Mouse (Mus musculus) gonadal fat pad, adult 2 months (tissue): ENCODE data around the gene Swi5. TPM values are rescaled to one million over a fixed set of nuclear protein-coding genes. Genes with fewer than 3 reads are reported as not detected.

Experiments
- DNase-seq: peaks from one replicate; pipeline ENCODE4 v3.0.0-alpha.2; 2012; ENCODE audit warnings: low read depth
- polyA plus RNA-seq: library from polyadenylated mRNA; depleted of rRNA; stranded (reverse); fragments of >200 nt; gene quantifications from 2 replicates; pipeline ENCODE4 v1.2.3, GENCODE M21; 2012

Gene Swi5
- polyA plus RNA-seq, 1 experiment, result 293 TPM

- DNase-seq, result no peak
Measured at GRCm38 (mm10) chr2:32260635-32261034, 27.2 kb downstream of the Swi5 start.

GRCm38 (mm10) chr2:32259657-32260417, 28.0 kb downstream of the Swi5 start, which contains the start of gene Uck1:
TSS of gene Uck1 (minus strand) at chr2:32260159.
- DNase-seq, result no peak

GRCm38 (mm10) chr2:32258887-32259533, 28.9 kb downstream of the Swi5 start:
- DNase-seq, result no peak

- DNase-seq, result no peak
Measured at GRCm38 (mm10) chr2:32256273-32256672, 31.6 kb downstream of the Swi5 start.

GRCm38 (mm10) chr2:32254563-32254962, 33.3 kb downstream of the Swi5 start:
- DNase-seq, result no peak

GRCm38 (mm10) chr2:32253352-32253751, 34.5 kb downstream of the Swi5 start:
- no peak for DNase-seq

- no peak for DNase-seq
Measured at GRCm38 (mm10) chr2:32252658-32253057, 35.2 kb downstream of the Swi5 start.

- DNase-seq, result no peak
Measured at GRCm38 (mm10) chr2:32251791-32252527, 35.9 kb downstream of the Swi5 start.

- DNase-seq, result no peak
Measured at GRCm38 (mm10) chr2:32248377-32249361, 39.2 kb downstream of the Swi5 start.

- no peak for DNase-seq
Measured at GRCm38 (mm10) chr2:32246741-32247140, 41.1 kb downstream of the Swi5 start.

- no peak for DNase-seq
Measured at GRCm38 (mm10) chr2:32242986-32243385, 44.9 kb downstream of the Swi5 start.

- no peak for DNase-seq
Measured at GRCm38 (mm10) chr2:32240591-32240990, 47.3 kb downstream of the Swi5 start.

GRCm38 (mm10) chr2:32238708-32239435, 49.0 kb downstream of the Swi5 start:
- no peak for DNase-seq

- DNase-seq, result no peak
Measured at GRCm38 (mm10) chr2:32237571-32237970, 50.3 kb downstream of the Swi5 start.

- DNase-seq, result no peak
Measured at GRCm38 (mm10) chr2:32236760-32237487, 51.0 kb downstream of the Swi5 start.

- no peak for DNase-seq
Measured at GRCm38 (mm10) chr2:32235886-32236759, 51.8 kb downstream of the Swi5 start, which contains the start of gene Pomt1. TSS of gene Pomt1 (plus strand) at chr2:32236590.

GRCm38 (mm10) chr2:32235433-32235832, 52.4 kb downstream of the Swi5 start:
- DNase-seq, result no peak
